Mouse (Mus musculus) G1E (cell line): ENCODE results near the gene Gm11938. TPM values are rescaled to one million over a fixed set of nuclear protein-coding genes. Genes with fewer than 3 reads are reported as not detected.

Source experiments
- ATAC-seq: 2 replicates; pipeline ENCODE4 v1.8.0; 2016; ENCODE audit warnings: mild to moderate bottlenecking; ENCODE audit not compliant: insufficient number of reproducible peaks, poor library complexity, low FRiP score, severe bottlenecking; ENCODE audit errors: extremely low read depth
- DNase-seq: peaks from one replicate; pipeline ENCODE4 v3.0.0; 2012; ENCODE audit warnings: low spot score
- H3K27me3 ChIP-seq: 2 replicates; pipeline ENCODE4 v1.6.1; 2012; ENCODE audit warnings: mild to moderate bottlenecking, low read length, inconsistent platforms; ENCODE audit not compliant: insufficient read depth
- H3K36me3 ChIP-seq: replicated peaks from 2 replicates; pipeline ENCODE3; 2012; ENCODE audit warnings: mild to moderate bottlenecking, inconsistent platforms
- H3K4me1 ChIP-seq: 2 replicates; pipeline ENCODE4 v1.6.1; 2012; ENCODE audit warnings: low read depth, low read length, inconsistent platforms, mixed read lengths; ENCODE audit not compliant: insufficient read depth
- H3K4me3 ChIP-seq: 2 replicates; pipeline ENCODE4 v1.5.1; 2012; ENCODE audit warnings: low read depth, mild to moderate bottlenecking, inconsistent platforms, low read length, moderate library complexity, mixed read lengths
- H3K9me3 ChIP-seq: replicated peaks from 2 replicates; pipeline ENCODE4 v1.6.1; 2012; ENCODE audit warnings: inconsistent platforms
- CTCF ChIP-seq: IDR thresholded peaks from 2 replicates; pipeline ENCODE4 v1.5.1; 2012; ENCODE audit warnings: low read depth, low read length, inconsistent platforms, mixed read lengths
- GATA1 ChIP-seq: IDR thresholded peaks from 2 replicates; pipeline ENCODE4 v1.6.1; 2012; ENCODE audit warnings: borderline replicate concordance, low read length, inconsistent platforms, mixed read lengths
- GATA2 ChIP-seq: IDR thresholded peaks from 2 replicates; pipeline ENCODE4 v1.6.1; 2012; ENCODE audit warnings: low read depth, low read length, inconsistent platforms, borderline replicate concordance
- POLR2AphosphoS5 ChIP-seq: IDR thresholded peaks from 2 replicates; pipeline ENCODE4 v1.6.1; 2012; ENCODE audit warnings: low read depth, low read length, inconsistent platforms; ENCODE audit not compliant: insufficient replicate concordance
- TAL1 ChIP-seq: conservative IDR thresholded peaks from 2 replicates; pipeline ENCODE4 v1.6.1; 2012; ENCODE audit warnings: low read depth, low read length, inconsistent platforms, mixed read lengths
- polyA plus RNA-seq: library from polyadenylated mRNA; stranded (reverse); fragments of >175 nt; gene quantifications from 2 replicates; pipeline ENCODE4 v1.2.3, GENCODE M21; 2012
- total RNA-seq, 2 experiments: library from RNA; stranded (forward) in 1 of 2; stranded (reverse) in 1 of 2; fragments of 200-1000 nt in 1 of 2; fragments of >200 nt in 1 of 2; fragmentation: Nextera tagmentation in 1 of 2; gene quantifications; 2 replicates each; pipeline ENCODE4 v1.2.3; 2014 to 2017

The Gm11938 gene
- total and polyA plus RNA-seq, 3 experiments, result not detected

DNA sequence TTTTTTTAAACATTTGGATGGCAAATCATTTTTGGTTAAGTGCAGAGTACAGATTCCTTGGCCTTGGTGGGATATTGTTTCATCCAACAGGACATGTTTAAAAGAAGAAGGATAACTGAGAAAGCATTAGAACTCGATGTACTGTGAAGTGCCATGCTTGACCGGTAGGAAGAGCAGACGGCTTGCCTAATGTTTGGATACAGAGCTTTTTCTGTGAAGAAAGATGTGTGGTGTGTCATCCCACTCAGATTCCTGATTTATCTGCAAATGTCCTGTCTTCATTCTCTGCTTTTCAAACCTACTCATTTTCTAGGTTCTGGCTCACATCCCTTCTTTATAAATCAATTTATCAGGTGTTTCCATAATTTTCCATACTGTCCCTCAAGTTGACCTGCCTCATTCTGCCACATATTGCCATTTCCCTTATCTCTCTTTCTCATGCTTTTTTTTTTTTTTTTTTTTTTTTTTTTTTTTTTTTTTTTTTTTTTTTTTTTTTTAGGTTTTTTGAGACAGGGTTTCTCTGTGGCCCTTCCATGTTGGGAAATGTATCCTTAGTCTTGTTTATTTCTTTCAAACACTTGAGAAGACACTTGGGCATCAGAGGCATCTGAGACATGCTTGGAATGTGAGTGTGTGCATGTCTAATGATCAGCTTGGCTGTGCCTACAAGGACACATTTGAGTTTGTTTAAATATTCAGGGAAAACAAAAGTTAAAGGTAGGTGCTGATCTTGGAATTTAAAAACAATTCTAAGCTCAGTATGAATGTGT, 44.9 kb downstream of the Gm11938 start:
- H3K4me3 ChIP-seq, result no peak overlapping the region
- ATAC-seq (no peak), DNase-seq (no peak)
- peaks cover 6% of the 10 kb centered on the region for H3K9me3 ChIP-seq
- no peak for TF ChIP-seq CTCF
- TF ChIP-seq GATA1, result no peak
- TF ChIP-seq POLR2AphosphoS5, result no peak
- TF ChIP-seq TAL1, result no peak
- TF ChIP-seq GATA2, result no peak
- no peaks in the 10 kb centered on the region for H3K4me1 ChIP-seq
- H3K27me3 ChIP-seq, result no peaks in the 10 kb centered on the region
- no peaks in the 10 kb centered on the region for H3K36me3 ChIP-seq

GRCm38 (mm10) chr11:99556753-99557152, 46.4 kb downstream of the Gm11938 start, which contains the start of gene Krtap3-2:
TSS of gene Krtap3-2 (minus strand) at chr11:99556853.
- H3K27me3 ChIP-seq, result no peaks in the 10 kb centered on the region
- DNase-seq, result no peak
- H3K36me3 ChIP-seq, result no peaks in the 10 kb centered on the region
- no peak for TF ChIP-seq POLR2AphosphoS5
- TF ChIP-seq GATA1, result no peak
- TF ChIP-seq CTCF, result no peak
- no peak for TF ChIP-seq TAL1
- TF ChIP-seq GATA2, result no peak
- ATAC-seq, result no peak
- H3K4me1 ChIP-seq, result no peaks in the 10 kb centered on the region
- H3K9me3 ChIP-seq, result peaks cover 6% of the 10 kb centered on the region
- H3K4me3 ChIP-seq, result no peak within 1 kb of the TSS

- DNase-seq (no peak), ATAC-seq (no peak)
- Histone ChIP-seq H3K36me3 (no peaks in the 10 kb centered on the region), H3K27me3 (no peaks in the 10 kb centered on the region), H3K4me3 (no peak overlapping the region), H3K9me3 (peaks cover 6% of the 10 kb centered on the region), H3K4me1 (no peaks in the 10 kb centered on the region)
- TF ChIP-seq GATA2, result no peak
- no peak for TF ChIP-seq GATA1
- TF ChIP-seq CTCF, result no peak
- TF ChIP-seq POLR2AphosphoS5, result no peak
- TF ChIP-seq TAL1, result no peak
Measured at GRCm38 (mm10) chr11:99556195-99556594, 46.9 kb downstream of the Gm11938 start.

Other genes with a start within 250 kb of the Gm11938 start
Only the 20 nearest of the 36 such genes appear.
- gene Krt39, start 82.0 kb downstream of the Gm11938 start, total RNA-seq (2014; fragmentation: Nextera tagmentation), result not detected in 2 replicates
- gene Krt39, start 82.0 kb downstream of the Gm11938 start, total RNA-seq (2017), result 0.05 TPM in 1 of 2 replicates, not detected in the other
- not detected in 2 replicates for gene Krt39, start 82.0 kb downstream of the Gm11938 start, polyA plus RNA-seq
- gene Krt40, start 60.1 kb downstream of the Gm11938 start, total RNA-seq (2014; fragmentation: Nextera tagmentation), result not detected in 2 replicates
- gene Krt40, start 60.1 kb downstream of the Gm11938 start, total RNA-seq (2017), result 0.16 TPM in 1 of 2 replicates, not detected in the other
- gene Krt40, start 60.1 kb downstream of the Gm11938 start, polyA plus RNA-seq, result not detected in 2 replicates
- not detected in 2 replicates for gene Krtap3-3, start 52.4 kb downstream of the Gm11938 start, total RNA-seq (2014; fragmentation: Nextera tagmentation)
- not detected in 2 replicates for gene Krtap3-3, start 52.4 kb downstream of the Gm11938 start, total RNA-seq (2017)
- not detected in 2 replicates for gene Krtap3-3, start 52.4 kb downstream of the Gm11938 start, polyA plus RNA-seq
- gene Krtap3-2, start 46.5 kb downstream of the Gm11938 start, total RNA-seq (2014; fragmentation: Nextera tagmentation), result not detected in 2 replicates
- gene Krtap3-2, start 46.5 kb downstream of the Gm11938 start, total RNA-seq (2017), result 0.16 and 0.23 TPM in 2 replicates
- not detected in 2 replicates for gene Krtap3-2, start 46.5 kb downstream of the Gm11938 start, polyA plus RNA-seq
- not detected in 2 replicates for gene Gm11939, start 43.8 kb downstream of the Gm11938 start, total RNA-seq (2014; fragmentation: Nextera tagmentation)
- not detected in 2 replicates for gene Gm11939, start 43.8 kb downstream of the Gm11938 start, total RNA-seq (2017)
- not detected in 2 replicates for gene Gm11939, start 43.8 kb downstream of the Gm11938 start, polyA plus RNA-seq
- gene Krtap3-1, start 36.7 kb downstream of the Gm11938 start, total RNA-seq (2014; fragmentation: Nextera tagmentation), result not detected in 2 replicates
- not detected in 2 replicates for gene Krtap3-1, start 36.7 kb downstream of the Gm11938 start, total RNA-seq (2017)
- gene Krtap3-1, start 36.7 kb downstream of the Gm11938 start, polyA plus RNA-seq, result not detected in 2 replicates
- not detected in 2 replicates for gene Krtap1-5, start 22.3 kb downstream of the Gm11938 start, total RNA-seq (2014; fragmentation: Nextera tagmentation)
- 0.11 and 0.12 TPM in 2 replicates for gene Krtap1-5, start 22.3 kb downstream of the Gm11938 start, total RNA-seq (2017)
- gene Krtap1-5, start 22.3 kb downstream of the Gm11938 start, polyA plus RNA-seq, result not detected in 2 replicates
- not detected in 2 replicates for gene Krtap1-4, start 19.7 kb downstream of the Gm11938 start, total RNA-seq (2014; fragmentation: Nextera tagmentation)
- 0.41 TPM in 1 of 2 replicates, not detected in the other for gene Krtap1-4, start 19.7 kb downstream of the Gm11938 start, total RNA-seq (2017)
- gene Krtap1-4, start 19.7 kb downstream of the Gm11938 start, polyA plus RNA-seq, result not detected in 2 replicates
- not detected in 2 replicates for gene Krtap1-3, start 12.0 kb downstream of the Gm11938 start, total RNA-seq (2014; fragmentation: Nextera tagmentation)
- not detected in 2 replicates for gene Krtap1-3, start 12.0 kb downstream of the Gm11938 start, total RNA-seq (2017)
- gene Krtap1-3, start 12.0 kb downstream of the Gm11938 start, polyA plus RNA-seq, result not detected in 2 replicates
- not detected in 2 replicates for gene Krtap9-3, start 5.2 kb downstream of the Gm11938 start, total RNA-seq (2014; fragmentation: Nextera tagmentation)
- gene Krtap9-3, start 5.2 kb downstream of the Gm11938 start, total RNA-seq (2017), result 0.49 TPM in 1 of 2 replicates, not detected in the other
- not detected in 2 replicates for gene Krtap9-3, start 5.2 kb downstream of the Gm11938 start, polyA plus RNA-seq
- not detected in 2 replicates for gene Gm11937, start 6.9 kb upstream of the Gm11938 start, total RNA-seq (2014; fragmentation: Nextera tagmentation)
- not detected in 2 replicates for gene Gm11937, start 6.9 kb upstream of the Gm11938 start, total RNA-seq (2017)
- not detected in 2 replicates for gene Gm11937, start 6.9 kb upstream of the Gm11938 start, polyA plus RNA-seq
- not detected in 2 replicates for gene Krtap2-4, start 11.5 kb upstream of the Gm11938 start, total RNA-seq (2014; fragmentation: Nextera tagmentation)
- not detected in 2 replicates for gene Krtap2-4, start 11.5 kb upstream of the Gm11938 start, total RNA-seq (2017)
- gene Krtap2-4, start 11.5 kb upstream of the Gm11938 start, polyA plus RNA-seq, result not detected in 2 replicates
- gene Gm11562, start 17.1 kb upstream of the Gm11938 start, total RNA-seq (2014; fragmentation: Nextera tagmentation), result not detected in 2 replicates
- not detected in 2 replicates for gene Gm11562, start 17.1 kb upstream of the Gm11938 start, total RNA-seq (2017)
- not detected in 2 replicates for gene Gm11562, start 17.1 kb upstream of the Gm11938 start, polyA plus RNA-seq
- gene Krtap4-1, start 24.9 kb upstream of the Gm11938 start, total RNA-seq (2014; fragmentation: Nextera tagmentation), result not detected in 2 replicates
- not detected in 2 replicates for gene Krtap4-1, start 24.9 kb upstream of the Gm11938 start, total RNA-seq (2017)
- gene Krtap4-1, start 24.9 kb upstream of the Gm11938 start, polyA plus RNA-seq, result not detected in 2 replicates
- not detected in 2 replicates for gene Krtap4-2, start 31.8 kb upstream of the Gm11938 start, total RNA-seq (2014; fragmentation: Nextera tagmentation)
- not detected in 2 replicates for gene Krtap4-2, start 31.8 kb upstream of the Gm11938 start, total RNA-seq (2017)
- not detected in 2 replicates for gene Krtap4-2, start 31.8 kb upstream of the Gm11938 start, polyA plus RNA-seq
- not detected in 2 replicates for gene Krtap4-7, start 40.8 kb upstream of the Gm11938 start, total RNA-seq (2014; fragmentation: Nextera tagmentation)
- gene Krtap4-7, start 40.8 kb upstream of the Gm11938 start, total RNA-seq (2017), result 0.33 and 0.46 TPM in 2 replicates
- not detected in 2 replicates for gene Krtap4-7, start 40.8 kb upstream of the Gm11938 start, polyA plus RNA-seq
- gene Gm11555, start 46.9 kb upstream of the Gm11938 start, total RNA-seq (2014; fragmentation: Nextera tagmentation), result not detected in 2 replicates
- gene Gm11555, start 46.9 kb upstream of the Gm11938 start, total RNA-seq (2017), result not detected in 2 replicates
- gene Gm11555, start 46.9 kb upstream of the Gm11938 start, polyA plus RNA-seq, result not detected in 2 replicates
- gene Gm11563, start 55.7 kb upstream of the Gm11938 start, total RNA-seq (2014; fragmentation: Nextera tagmentation), result not detected in 2 replicates
- gene Gm11563, start 55.7 kb upstream of the Gm11938 start, total RNA-seq (2017), result not detected in 2 replicates
- not detected in 2 replicates for gene Gm11563, start 55.7 kb upstream of the Gm11938 start, polyA plus RNA-seq
- not detected in 2 replicates for gene Krtap4-6, start 62.7 kb upstream of the Gm11938 start, total RNA-seq (2014; fragmentation: Nextera tagmentation)
- gene Krtap4-6, start 62.7 kb upstream of the Gm11938 start, total RNA-seq (2017), result 0.12 TPM in 1 of 2 replicates, not detected in the other
- gene Krtap4-6, start 62.7 kb upstream of the Gm11938 start, polyA plus RNA-seq, result not detected in 2 replicates
- not detected in 2 replicates for gene Gm14190, start 87.4 kb upstream of the Gm11938 start, total RNA-seq (2014; fragmentation: Nextera tagmentation)
- not detected in 2 replicates for gene Gm14190, start 87.4 kb upstream of the Gm11938 start, total RNA-seq (2017)
- gene Gm14190, start 87.4 kb upstream of the Gm11938 start, polyA plus RNA-seq, result not detected in 2 replicates